Mouse (Mus musculus): ENCODE measurements at regions not wholly inside any gene's neighbourhood (a gene's known extent, or its start where the extent isn't known, plus 50 kb on each side); places are given as distances from the start of the nearest gene placed in this dataset.

GRCm38 (mm10) chr14:101984401-101984800, 254.6 kb downstream of the Lmo7 start:
- no peak for DNase-seq (ENCODE audit: low read depth)

All from c-Kit-positive CD71-positive TER-119-negative erythroid progenitor cells, embryonic 14.5 days (primary cell).